Mouse (Mus musculus): ENCODE data around the gene Gm11985.

- TF ChIP-seq POLR2A (IDR thresholded peaks at IDR 0.05; ENCODE audit: borderline replicate concordance, extremely low read depth, low read depth, low read length) (no peak), CTCF (IDR thresholded peaks at IDR 0.05; ENCODE audit: insufficient read depth, low read length) (no peak)
These were observed 37.8 kb upstream of the Gm11985 start for GRCm38 (mm10) chr11:7226200-7226599.
